Mouse (Mus musculus): ENCODE measurements at regions not wholly inside any gene's neighbourhood (a gene's known extent, or its start where the extent isn't known, plus 50 kb on each side); places are given as distances from the start of the nearest gene placed in this dataset.
A peak's percentile ranks its signal among the peaks of the same experiment; 100 is the strongest.

DNA sequence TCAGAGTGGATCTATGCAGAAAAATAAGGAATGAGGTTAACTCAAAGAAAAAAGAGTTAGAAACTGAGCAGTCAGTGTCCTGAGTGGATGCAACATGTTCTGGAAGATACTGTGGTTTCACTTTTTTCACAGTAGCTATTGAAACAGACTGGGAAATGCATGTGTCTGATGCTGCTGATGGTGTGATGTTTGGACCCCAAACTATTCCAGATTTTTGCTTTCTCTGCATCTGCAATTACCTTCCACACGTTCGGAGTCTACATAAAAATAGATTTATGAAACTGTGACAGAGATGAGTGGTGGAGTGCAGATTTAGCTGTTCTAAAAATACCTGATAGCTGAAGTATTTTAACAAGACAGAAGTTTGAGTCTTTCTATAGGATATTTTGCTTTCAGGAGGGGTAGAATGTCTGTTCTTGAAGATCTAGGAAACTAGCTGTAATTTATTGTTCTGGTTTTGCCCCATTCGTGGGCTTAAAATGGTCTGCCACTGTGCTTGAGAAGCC lies 545.3 kb downstream of the Stim2 start:
- no peak for DNase-seq

GRCm38 (mm10) chr5:54578519-54578918 lies 580.2 kb downstream of the Stim2 start:
- no peak for DNase-seq

- DNase-seq = no peak
Observed at GRCm38 (mm10) chr5:54579458-54579857, 581.2 kb downstream of the Stim2 start.

GRCm38 (mm10) chr5:54582175-54582574 lies 583.9 kb downstream of the Stim2 start:
- no peak for DNase-seq

DNA sequence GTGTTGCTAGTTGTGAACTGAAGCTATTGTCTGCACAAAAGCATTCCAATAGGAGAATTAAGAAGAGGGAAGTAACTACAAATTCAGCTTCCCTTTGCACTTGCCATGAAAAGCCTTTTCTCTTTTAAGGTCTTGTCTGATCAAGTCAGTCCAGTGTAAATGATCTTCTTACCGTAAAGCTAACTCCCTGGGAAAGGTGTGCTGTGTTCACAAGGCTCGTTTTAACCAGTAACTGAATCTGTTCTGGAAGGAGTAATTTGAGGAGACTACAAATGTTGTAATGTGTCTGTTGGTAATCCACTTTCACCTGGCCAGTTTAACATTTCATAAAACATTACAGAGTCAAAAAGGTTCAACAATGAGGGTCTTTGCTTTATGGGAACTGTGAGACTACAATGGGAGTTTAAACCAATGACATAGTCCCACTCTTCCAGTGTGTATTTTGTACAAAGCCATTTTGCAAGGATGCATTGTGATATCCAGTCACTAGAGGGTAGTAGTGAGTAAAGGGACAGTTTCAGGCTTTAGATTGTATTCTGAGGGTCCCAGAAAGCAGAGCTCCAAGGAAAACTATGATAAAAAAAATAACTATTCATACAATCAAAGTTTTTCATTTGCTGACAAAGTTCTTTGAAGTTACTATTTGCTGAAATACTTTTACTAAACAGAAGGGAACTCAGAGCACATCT lies 590.2 kb downstream of the Stim2 start:
- no peak for DNase-seq

- DNase-seq = no peak
Observed at GRCm38 (mm10) chr5:54610957-54611356, 612.7 kb downstream of the Stim2 start.

- DNase-seq = no peak
Observed at GRCm38 (mm10) chr5:54622733-54623132, 624.4 kb downstream of the Stim2 start.

- DNase-seq = peak; percentile 39
Observed at GRCm38 (mm10) chr5:54632281-54632680, 634.0 kb downstream of the Stim2 start.

Data from embryo, embryonic 11 days (tissue).